Mouse (Mus musculus) hindbrain, postnatal 0 days (tissue): ENCODE measurements around the gene Gm42791. TPM values are rescaled to one million over a fixed set of nuclear protein-coding genes. Genes with fewer than 3 reads are reported as not detected.

Source experiments
- ATAC-seq: fragments of 200-750 bp; cut with Nextera tagmentation; 2 replicates; pipeline ENCODE4 v1.8.0; 2017; ENCODE audit warnings: mild to moderate bottlenecking, moderate TSS enrichment, moderate library complexity
- DNase-seq: peaks from one replicate; pipeline ENCODE4 v3.0.0-alpha.2; 2015; ENCODE audit warnings: low spot score
- H3K27ac ChIP-seq: fragments of 300-500 bp; sonication (generic); 2 replicates; pipeline ENCODE4 v1.5.1; 2014; ENCODE audit warnings: mild to moderate bottlenecking
- H3K27me3 ChIP-seq: fragments of 300-500 bp; sonication (generic); 2 replicates; pipeline ENCODE4 v1.6.1; 2014; ENCODE audit warnings: low read length, mixed read lengths; ENCODE audit not compliant: insufficient read depth
- H3K36me3 ChIP-seq: fragments of 300-500 bp; sonication (generic); 2 replicates; pipeline ENCODE4 v1.6.1; 2014; ENCODE audit warnings: low read length, mixed read lengths; ENCODE audit not compliant: insufficient read depth
- H3K4me1 ChIP-seq: fragments of 300-500 bp; sonication (generic); 2 replicates; pipeline ENCODE4 v1.6.1; 2014; ENCODE audit warnings: antibody characterized with exemption, low read length, mixed read lengths; ENCODE audit not compliant: insufficient read depth
- H3K4me2 ChIP-seq: fragments of 300-500 bp; sonication (generic); 2 replicates; pipeline ENCODE4 v1.6.1; 2014; ENCODE audit warnings: low read depth, mild to moderate bottlenecking, low read length, moderate library complexity, mixed read lengths
- H3K4me3 ChIP-seq: fragments of 300-500 bp; sonication (generic); 2 replicates; pipeline ENCODE4 v1.5.1; 2014; ENCODE audit warnings: low read length
- H3K9ac ChIP-seq: fragments of 300-500 bp; sonication (generic); replicated peaks from 2 replicates; pipeline ENCODE4 v1.6.1; 2014; ENCODE audit warnings: mild to moderate bottlenecking, low read length, moderate library complexity, mixed read lengths
- H3K9me3 ChIP-seq: fragments of 300-500 bp; sonication (generic); 2 replicates; pipeline ENCODE4 v1.6.1; 2016; ENCODE audit warnings: low read length, mixed read lengths
- CTCF ChIP-seq: IDR thresholded peaks from 2 replicates; pipeline ENCODE4 v1.5.1; 2016; ENCODE audit warnings: antibody characterized with exemption, control low read depth, low read depth
- WGBS: fragments of 180-500 bp; shearing (Covaris S2); extraction: QIAGEN DNeasy Blood & Tissue Kit; methylation state at CpG from one replicate; pipeline ENCODE4 v1.1.7; 2014; 5-methylcytosine and 5-hydroxymethylcytosine counted together
- polyA plus RNA-seq: library from polyadenylated mRNA; unstranded; fragments of >200 nt; fragmentation: Nextera tagmentation; extraction: Ambion mirVana; gene quantifications from 2 replicates; pipeline ENCODE4 v1.2.1, GENCODE M21; 2015
- total RNA-seq: library from RNA; depleted of rRNA; stranded (reverse); fragments of >200 nt; gene quantifications from 2 replicates; pipeline ENCODE4 v1.2.3, GENCODE M21; 2014

Gm42791 gene
- total and polyA plus RNA-seq, 2 experiments from 2014 or later: 1.6 TPM; not detected in 1

DNA sequence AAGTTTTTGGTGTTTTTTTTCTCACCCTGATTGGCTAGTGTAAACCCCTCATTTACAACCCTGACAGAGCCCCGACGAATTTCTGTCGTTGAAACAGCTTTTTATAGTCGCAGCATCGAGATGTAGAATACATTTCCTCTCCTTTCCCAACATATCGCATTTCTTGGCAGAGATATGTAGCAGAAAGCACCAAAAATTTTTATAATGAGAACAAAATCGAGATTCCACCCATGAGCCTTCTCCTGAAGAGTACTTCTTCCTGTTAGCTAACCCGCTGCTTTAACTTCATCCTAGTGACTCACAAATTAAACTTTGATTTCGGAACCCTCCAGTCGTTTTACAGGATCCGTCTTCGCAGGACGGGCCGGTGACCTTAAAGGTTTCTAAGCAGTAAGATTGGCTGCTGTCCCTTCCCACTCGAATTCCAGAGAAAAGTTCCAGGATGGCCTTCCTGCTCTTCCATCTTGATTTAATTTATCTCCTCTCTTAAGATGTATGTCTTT lies 29.8 kb downstream of the Gm42791 start:
- no peak for ATAC-seq

DNA sequence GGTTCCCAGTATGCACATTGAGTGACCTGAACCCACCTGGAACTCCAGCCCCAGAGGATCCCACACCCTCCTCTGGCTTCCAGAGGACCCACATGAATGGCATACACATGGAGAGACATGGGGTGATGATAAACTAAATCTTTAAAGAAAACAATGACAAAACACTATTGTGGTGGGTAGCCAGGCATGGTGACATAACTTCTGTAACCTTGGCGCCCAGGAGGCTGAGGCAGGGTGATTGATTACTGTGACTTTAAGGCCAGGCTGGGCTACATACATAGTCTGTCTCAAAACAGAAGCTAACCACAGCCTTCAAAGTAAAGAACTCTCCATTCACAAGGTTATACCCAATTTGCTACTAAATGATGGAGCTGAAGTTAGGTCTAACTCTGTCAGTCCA lies 30.7 kb downstream of the Gm42791 start:
- Histone ChIP-seq H3K36me3 (no peaks in the 10 kb centered on the region), H3K27ac (no peak overlapping the region), H3K27me3 (no peaks in the 10 kb centered on the region), H3K9me3 (no peaks in the 10 kb centered on the region), H3K9ac (no peak overlapping the region), H3K4me2 (no peak overlapping the region), H3K4me1 (peaks cover 17% of the 10 kb centered on the region), H3K4me3 (no peak overlapping the region)
- 82% methylated on average over 1 of the region's 1 CpGs for WGBS
- no peak for DNase-seq
- TF ChIP-seq CTCF: no peak
- ATAC-seq: no peak

More for the DNA sequence above, 29.8 kb downstream of the Gm42791 start:
- no peak overlapping the region for H3K4me2 ChIP-seq
- peaks cover 11% of the 10 kb centered on the region; the same call in 1 of the 2 replicates for H3K4me1 ChIP-seq
- TF ChIP-seq CTCF: no peak
- no peaks in the 10 kb centered on the region for H3K27me3 ChIP-seq
- H3K36me3 ChIP-seq: no peaks in the 10 kb centered on the region
- DNase-seq: no peak
- H3K9ac ChIP-seq: no peak overlapping the region
- WGBS: 74% methylated on average over 15 of the region's 15 CpGs
- H3K27ac ChIP-seq: no peak overlapping the region
- no peak overlapping the region for H3K4me3 ChIP-seq
- H3K9me3 ChIP-seq: no peaks in the 10 kb centered on the region

DNA sequence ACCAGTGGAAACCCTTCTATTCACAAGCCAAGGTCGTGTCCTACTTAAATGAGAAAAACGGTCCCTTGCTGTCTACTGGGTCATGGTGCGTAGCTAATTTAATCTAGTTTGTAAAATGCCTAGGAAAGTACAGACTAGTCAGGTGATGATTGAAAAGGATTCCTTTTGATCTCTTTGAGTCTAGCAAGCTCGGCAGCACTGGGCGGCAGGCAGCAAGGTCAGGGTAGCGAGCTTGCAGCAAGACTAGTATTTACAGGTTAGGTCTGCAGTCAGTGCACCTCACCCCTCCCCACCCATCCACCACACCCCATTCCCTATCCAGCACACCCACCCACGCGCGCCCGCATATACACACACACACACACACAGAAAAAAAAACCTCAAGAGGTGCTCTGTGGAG lies 34.7 kb downstream of the Gm42791 start:
- ATAC-seq (no peak), DNase-seq (peak; percentile 5)
- Histone ChIP-seq H3K9ac (no peak overlapping the region), H3K27ac (no peak overlapping the region; the same call in 1 of the 2 replicates), H3K27me3 (no peaks in the 10 kb centered on the region), H3K4me2 (peak overlapping the region; percentile 81; the same call in 1 of the 2 replicates), H3K4me1 (peaks cover 16% of the 10 kb centered on the region), H3K4me3 (no peak overlapping the region), H3K9me3 (no peaks in the 10 kb centered on the region), H3K36me3 (no peaks in the 10 kb centered on the region)
- WGBS: 66% methylated on average over 10 of the region's 10 CpGs
- TF ChIP-seq CTCF: no peak

- Histone ChIP-seq H3K4me1 (peaks cover 15% of the 10 kb centered on the region), H3K27ac (no peak overlapping the region; the same call in 1 of the 2 replicates), H3K27me3 (no peaks in the 10 kb centered on the region), H3K36me3 (no peaks in the 10 kb centered on the region), H3K4me2 (peak overlapping the region; percentile 81), H3K9ac (peak overlapping the region; percentile 45), H3K9me3 (no peaks in the 10 kb centered on the region), H3K4me3 (peak overlapping the region; percentile 38)
- TF ChIP-seq CTCF: no peak
- WGBS: 4% methylated on average over 39 of the region's 39 CpGs
- peak; percentile 45 for DNase-seq
- ATAC-seq: peak; percentile 68
These were observed 35.6 kb downstream of the Gm42791 start for GRCm38 (mm10) chr5:148959068-148959990.

DNA sequence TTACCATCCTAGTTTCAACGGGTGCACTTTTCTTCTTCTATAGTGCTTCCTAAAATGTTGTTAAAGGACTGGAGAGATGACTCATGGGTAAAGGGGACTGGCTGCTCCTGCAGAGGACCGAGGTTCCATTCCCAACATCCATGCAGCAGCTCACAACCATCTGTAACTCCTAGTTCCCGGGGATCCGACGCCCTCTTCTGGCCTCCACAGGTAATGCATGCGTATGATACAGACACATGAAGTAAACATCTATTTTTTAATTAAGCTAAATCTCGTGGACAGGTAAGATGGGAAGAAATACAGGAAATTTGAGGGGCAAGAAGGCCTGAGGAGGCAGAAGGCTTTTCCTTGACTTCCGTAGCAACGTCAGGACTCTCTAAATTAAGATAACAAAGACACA lies 36.6 kb downstream of the Gm42791 start:
- Histone ChIP-seq H3K27ac (no peak overlapping the region), H3K9me3 (no peaks in the 10 kb centered on the region), H3K27me3 (no peaks in the 10 kb centered on the region), H3K4me2 (peak overlapping the region; percentile 81), H3K36me3 (no peaks in the 10 kb centered on the region), H3K4me3 (no peak overlapping the region), H3K4me1 (peaks cover 15% of the 10 kb centered on the region), H3K9ac (no peak overlapping the region)
- ATAC-seq (no peak), DNase-seq (no peak)
- peak; percentile 68 for TF ChIP-seq CTCF
- 43% methylated on average over 9 of the region's 9 CpGs for WGBS

GRCm38 (mm10) chr5:148956898-148957535 lies 37.9 kb downstream of the Gm42791 start:
- TF ChIP-seq CTCF: no peak
- Histone ChIP-seq H3K27me3 (no peaks in the 10 kb centered on the region), H3K4me1 (peaks cover 15% of the 10 kb centered on the region), H3K4me3 (no peak overlapping the region), H3K36me3 (no peaks in the 10 kb centered on the region), H3K27ac (no peak overlapping the region), H3K9me3 (no peaks in the 10 kb centered on the region), H3K9ac (no peak overlapping the region), H3K4me2 (no peak overlapping the region)
- ATAC-seq (no peak), DNase-seq (no peak)
- WGBS: 69% methylated on average over 9 of the region's 9 CpGs
